Mouse (Mus musculus) urinary bladder, postnatal 25 days (tissue): ENCODE results near the gene Galt.

Source experiments
- DNase-seq: peaks from one replicate; pipeline ENCODE4 v3.0.0; 2022; ENCODE audit warnings: low spot score

The Galt gene

GRCm38 (mm10) chr4:41754797-41755337 is at the start of gene Galt:
Gene Galt, plus strand, starts transcription at chr4:41755228.
- DNase-seq = no peak

- no peak for DNase-seq
These were observed 48.9 kb upstream of the Galt start for GRCm38 (mm10) chr4:41705922-41706754.

- DNase-seq = peak; percentile 43
These were observed 48.0 kb upstream of the Galt start for GRCm38 (mm10) chr4:41707011-41707535.

GRCm38 (mm10) chr4:41708192-41708745 is 46.8 kb upstream of the Galt start:
- no peak for DNase-seq

GRCm38 (mm10) chr4:41710229-41710628 is 44.8 kb upstream of the Galt start:
- DNase-seq = no peak

- DNase-seq = no peak
These were observed 43.2 kb upstream of the Galt start for GRCm38 (mm10) chr4:41711705-41712375.

GRCm38 (mm10) chr4:41712421-41713196 is 42.4 kb upstream of the Galt start:
- no peak for DNase-seq

- peak; percentile 82 for DNase-seq
These were observed 41.6 kb upstream of the Galt start, which contains the start of gene Rpp25l for GRCm38 (mm10) chr4:41713197-41714067. Gene Rpp25l, minus strand, starts transcription at chr4:41713534.

GRCm38 (mm10) chr4:41714276-41714675 is 40.8 kb upstream of the Galt start:
- DNase-seq = peak; percentile 60

- DNase-seq = no peak
These were observed 39.9 kb upstream of the Galt start for GRCm38 (mm10) chr4:41715082-41715481.

GRCm38 (mm10) chr4:41715596-41715995 is 39.4 kb upstream of the Galt start:
- DNase-seq = no peak

- DNase-seq = no peak
These were observed 38.2 kb upstream of the Galt start for GRCm38 (mm10) chr4:41716834-41717233.

- peak; percentile 75 for DNase-seq
These were observed 32.1 kb upstream of the Galt start, which contains the start of gene Dctn3 for GRCm38 (mm10) chr4:41722918-41723351. Gene Dctn3, minus strand, starts transcription at chr4:41723170.

- no peak for DNase-seq
These were observed 28.0 kb upstream of the Galt start for GRCm38 (mm10) chr4:41726826-41727621.

GRCm38 (mm10) chr4:41731052-41731765 is 23.8 kb upstream of the Galt start, which contains the start of gene Arid3c:
Gene Arid3c, minus strand, starts transcription at chr4:41731142.
- DNase-seq = no peak

- peak; percentile 55 for DNase-seq
These were observed 17.3 kb upstream of the Galt start for GRCm38 (mm10) chr4:41737602-41738255.

GRCm38 (mm10) chr4:41738256-41738603 is 16.8 kb upstream of the Galt start:
- no peak for DNase-seq

- no peak for DNase-seq
These were observed 15.8 kb upstream of the Galt start for GRCm38 (mm10) chr4:41739260-41739659.
